Mouse (Mus musculus): ENCODE measurements around the gene Mrps18a. TPM values are rescaled to one million over a fixed set of nuclear protein-coding genes. Genes with fewer than 3 reads are reported as not detected.

Mrps18a gene
- polyA plus RNA-seq, 1 experiment from 2014 or later, result 59.7 TPM

- Histone ChIP-seq H3K4me2 (ENCODE audit: low read depth, low read length) (peak within 1 kb of the TSS; percentile 72), H3K27me3 (ENCODE audit: control insufficient read depth, insufficient read depth, low read depth, low read length) (no peaks in the 10 kb centered on the region), H3K27ac (ENCODE audit: low read length) (peak within 1 kb of the TSS; percentile 78), H3K4me3 (ENCODE audit: low read depth, low read length) (peak within 1 kb of the TSS; percentile 78), H3K36me3 (ENCODE audit: control insufficient read depth, insufficient read depth) (peaks cover 11% of the 10 kb centered on the region), H3K4me1 (ENCODE audit: control insufficient read depth, low read depth, low read length) (peaks cover 46% of the 10 kb centered on the region), H3K9me3 (replicated peaks; ENCODE audit: control insufficient read depth, low read length) (no peaks in the 10 kb centered on the region), H3K9ac (ENCODE audit: low read depth, low read length) (peak within 1 kb of the TSS; percentile 82)
- ATAC-seq (ENCODE audit: low read depth), result peak; percentile 85
- 4% methylated on average over 33 of the region's 33 CpGs for WGBS (ENCODE audit: insufficient replicate concordance)
These were observed 42.3 kb downstream of the Mrps18a start, which contains the start of gene Mad2l1bp for GRCm38 (mm10) chr17:46152847-46153782. Gene Mad2l1bp (minus strand): TSS chr17:46153553.

- Histone ChIP-seq H3K9me3 (replicated peaks; ENCODE audit: control insufficient read depth, low read length) (no peaks in the 10 kb centered on the region), H3K4me1 (ENCODE audit: control insufficient read depth, low read depth, low read length) (peaks cover 54% of the 10 kb centered on the region), H3K4me3 (ENCODE audit: low read depth, low read length) (no peak overlapping the region), H3K27me3 (ENCODE audit: control insufficient read depth, insufficient read depth, low read depth, low read length) (no peaks in the 10 kb centered on the region), H3K9ac (ENCODE audit: low read depth, low read length) (no peak overlapping the region), H3K36me3 (ENCODE audit: control insufficient read depth, insufficient read depth) (no peaks in the 10 kb centered on the region), H3K4me2 (ENCODE audit: low read depth, low read length) (no peak overlapping the region), H3K27ac (ENCODE audit: low read length) (peak overlapping the region; percentile 49; the same call in 1 of the 2 replicates)
- WGBS (ENCODE audit: insufficient replicate concordance), result 69% methylated on average over 3 of the region's 3 CpGs
- ATAC-seq (ENCODE audit: low read depth), result no peak
These were observed 43.5 kb downstream of the Mrps18a start for GRCm38 (mm10) chr17:46154336-46154735.

DNA sequence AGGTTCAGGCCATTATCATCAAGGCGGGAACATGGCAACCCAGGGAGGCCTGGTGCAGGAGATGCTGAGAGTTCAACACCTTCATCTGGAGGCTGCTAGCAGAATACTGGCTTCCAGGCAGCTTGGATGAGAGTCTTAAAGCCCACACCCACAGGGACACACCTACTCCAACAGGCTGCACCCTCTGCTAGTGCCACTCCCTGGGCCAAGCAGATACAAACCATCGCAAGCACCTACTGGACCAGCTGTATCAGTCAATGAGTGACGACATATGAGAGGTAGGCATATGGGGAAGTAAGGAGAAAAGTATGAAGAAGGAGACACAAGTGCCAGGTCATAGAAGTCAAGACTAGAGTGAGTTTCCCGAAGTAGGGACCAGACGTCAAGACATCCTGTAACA is 45.9 kb downstream of the Mrps18a start:
- H3K4me1 ChIP-seq (ENCODE audit: control insufficient read depth, low read depth, low read length), result peaks cover 52% of the 10 kb centered on the region
- ATAC-seq (ENCODE audit: low read depth), result peak; percentile 60
- peak overlapping the region; percentile 33 for H3K4me3 ChIP-seq (ENCODE audit: low read depth, low read length)
- H3K9ac ChIP-seq (ENCODE audit: low read depth, low read length), result peak overlapping the region; percentile 38
- H3K4me2 ChIP-seq (ENCODE audit: low read depth, low read length), result peak overlapping the region; percentile 60
- no peaks in the 10 kb centered on the region for H3K27me3 ChIP-seq (ENCODE audit: control insufficient read depth, insufficient read depth, low read depth, low read length)
- 49% methylated on average over 5 of the region's 5 CpGs for WGBS (ENCODE audit: insufficient replicate concordance)
- no peaks in the 10 kb centered on the region for H3K9me3 ChIP-seq (replicated peaks; ENCODE audit: control insufficient read depth, low read length)
- no peaks in the 10 kb centered on the region; the same call in 1 of the 2 replicates for H3K36me3 ChIP-seq (ENCODE audit: control insufficient read depth, insufficient read depth)
- peak overlapping the region; percentile 96 for H3K27ac ChIP-seq (ENCODE audit: low read length)

- no peaks in the 10 kb centered on the region for H3K27me3 ChIP-seq (ENCODE audit: control insufficient read depth, insufficient read depth, low read depth, low read length)
- peak overlapping the region; percentile 96 for H3K27ac ChIP-seq (ENCODE audit: low read length)
- peaks cover 55% of the 10 kb centered on the region for H3K4me1 ChIP-seq (ENCODE audit: control insufficient read depth, low read depth, low read length)
- H3K9me3 ChIP-seq (replicated peaks; ENCODE audit: control insufficient read depth, low read length), result no peaks in the 10 kb centered on the region
- H3K4me2 ChIP-seq (ENCODE audit: low read depth, low read length), result peak overlapping the region; percentile 60
- no peaks in the 10 kb centered on the region; the same call in 1 of the 2 replicates for H3K36me3 ChIP-seq (ENCODE audit: control insufficient read depth, insufficient read depth)
- WGBS (ENCODE audit: insufficient replicate concordance), result 90% methylated on average over 8 of the region's 8 CpGs
- no peak for ATAC-seq (ENCODE audit: low read depth)
- H3K4me3 ChIP-seq (ENCODE audit: low read depth, low read length), result peak overlapping the region; percentile 33
- H3K9ac ChIP-seq (ENCODE audit: low read depth, low read length), result peak overlapping the region; percentile 15
These were observed 46.3 kb downstream of the Mrps18a start for GRCm38 (mm10) chr17:46157131-46157530.

DNA sequence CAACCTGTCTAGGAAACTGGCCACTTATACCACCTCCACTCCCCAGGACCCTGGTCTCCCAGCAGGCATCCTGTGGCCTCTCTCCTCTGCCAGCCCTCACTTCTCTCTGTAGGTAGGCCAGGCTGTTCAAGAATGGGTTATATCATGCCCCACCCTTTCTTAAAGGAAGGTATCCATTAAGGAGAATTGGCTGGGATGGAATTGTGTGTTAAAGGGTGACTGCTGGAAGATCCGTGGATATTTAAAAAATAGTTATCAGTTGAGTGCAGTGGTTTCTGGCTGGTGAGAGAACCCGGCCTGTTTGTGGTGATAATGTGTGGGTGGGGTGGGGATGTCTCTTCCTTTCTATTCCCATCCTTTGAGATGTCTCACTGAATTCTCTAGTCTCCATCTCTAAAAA is 48.5 kb downstream of the Mrps18a start:
- Histone ChIP-seq H3K27ac (ENCODE audit: low read length) (peak overlapping the region; percentile 99), H3K9me3 (replicated peaks; ENCODE audit: control insufficient read depth, low read length) (no peaks in the 10 kb centered on the region), H3K4me2 (ENCODE audit: low read depth, low read length) (peak overlapping the region; percentile 63), H3K9ac (ENCODE audit: low read depth, low read length) (peak overlapping the region; percentile 88), H3K4me1 (ENCODE audit: control insufficient read depth, low read depth, low read length) (peaks cover 56% of the 10 kb centered on the region), H3K36me3 (ENCODE audit: control insufficient read depth, insufficient read depth) (peaks cover 7% of the 10 kb centered on the region), H3K4me3 (ENCODE audit: low read depth, low read length) (peak overlapping the region; percentile 86), H3K27me3 (ENCODE audit: control insufficient read depth, insufficient read depth, low read depth, low read length) (no peaks in the 10 kb centered on the region)
- peak; percentile 47 for ATAC-seq (ENCODE audit: low read depth)
- 11% methylated on average over 2 of the region's 2 CpGs for WGBS (ENCODE audit: insufficient replicate concordance)

GRCm38 (mm10) chr17:46160090-46160662 is 49.4 kb downstream of the Mrps18a start:
- Histone ChIP-seq H3K4me3 (ENCODE audit: low read depth, low read length) (peak overlapping the region; percentile 86), H3K9ac (ENCODE audit: low read depth, low read length) (peak overlapping the region; percentile 88), H3K4me2 (ENCODE audit: low read depth, low read length) (peak overlapping the region; percentile 63), H3K36me3 (ENCODE audit: control insufficient read depth, insufficient read depth) (peaks cover 16% of the 10 kb centered on the region), H3K4me1 (ENCODE audit: control insufficient read depth, low read depth, low read length) (peaks cover 54% of the 10 kb centered on the region), H3K27ac (ENCODE audit: low read length) (peak overlapping the region; percentile 99), H3K9me3 (replicated peaks; ENCODE audit: control insufficient read depth, low read length) (no peaks in the 10 kb centered on the region), H3K27me3 (ENCODE audit: control insufficient read depth, insufficient read depth, low read depth, low read length) (no peaks in the 10 kb centered on the region)
- peak; percentile 71 for ATAC-seq (ENCODE audit: low read depth)
- WGBS (ENCODE audit: insufficient replicate concordance), result under 1% methylated on average over 16 of the region's 16 CpGs

GRCm38 (mm10) chr17:46160686-46161085 is 49.9 kb downstream of the Mrps18a start, which contains the start of gene Gtpbp2:
Gene Gtpbp2 (plus strand): TSS chr17:46161032.
- Histone ChIP-seq H3K36me3 (ENCODE audit: control insufficient read depth, insufficient read depth) (peaks cover 21% of the 10 kb centered on the region), H3K27me3 (ENCODE audit: control insufficient read depth, insufficient read depth, low read depth, low read length) (no peaks in the 10 kb centered on the region), H3K4me3 (ENCODE audit: low read depth, low read length) (peak within 1 kb of the TSS; percentile 86), H3K27ac (ENCODE audit: low read length) (peak within 1 kb of the TSS; percentile 99), H3K9ac (ENCODE audit: low read depth, low read length) (peak within 1 kb of the TSS; percentile 90), H3K4me2 (ENCODE audit: low read depth, low read length) (peak within 1 kb of the TSS; percentile 76), H3K9me3 (replicated peaks; ENCODE audit: control insufficient read depth, low read length) (no peaks in the 10 kb centered on the region), H3K4me1 (ENCODE audit: control insufficient read depth, low read depth, low read length) (peaks cover 50% of the 10 kb centered on the region)
- peak; percentile 82 for ATAC-seq (ENCODE audit: low read depth)
- under 1% methylated on average over 23 of the region's 23 CpGs for WGBS (ENCODE audit: insufficient replicate concordance)

GRCm38 (mm10) chr17:46161179-46161578 is 50.4 kb downstream of the Mrps18a start:
- under 1% methylated on average over 19 of the region's 19 CpGs for WGBS (ENCODE audit: insufficient replicate concordance)
- Histone ChIP-seq H3K27me3 (ENCODE audit: control insufficient read depth, insufficient read depth, low read depth, low read length) (no peaks in the 10 kb centered on the region), H3K4me1 (ENCODE audit: control insufficient read depth, low read depth, low read length) (peaks cover 45% of the 10 kb centered on the region), H3K9me3 (replicated peaks; ENCODE audit: control insufficient read depth, low read length) (no peaks in the 10 kb centered on the region), H3K4me2 (ENCODE audit: low read depth, low read length) (peak overlapping the region; percentile 76), H3K9ac (ENCODE audit: low read depth, low read length) (peak overlapping the region; percentile 90), H3K36me3 (ENCODE audit: control insufficient read depth, insufficient read depth) (peaks cover 26% of the 10 kb centered on the region), H3K4me3 (ENCODE audit: low read depth, low read length) (peak overlapping the region; percentile 86), H3K27ac (ENCODE audit: low read length) (peak overlapping the region; percentile 82)
- ATAC-seq (ENCODE audit: low read depth), result no peak

Data from liver, embryonic 16.5 days (tissue).